Mouse (Mus musculus) heart, postnatal 4 days (tissue): ENCODE measurements around the gene Alox12e. TPM values are rescaled to one million over a fixed set of nuclear protein-coding genes. Genes with fewer than 3 reads are reported as not detected.

Experiments used
- DNase-seq: peaks from one replicate; pipeline ENCODE4 v3.0.0; 2021
- total RNA-seq, 2 experiments: library from RNA; stranded (reverse); gene quantifications; 2 replicates each; pipeline ENCODE4 v1.2.3; 2021

Alox12e gene
- total RNA-seq, 2 experiments from 2014 or later: 0.20 TPM; not detected in 1

- DNase-seq: no peak
These were observed 37.7 kb downstream of the Alox12e start for GRCm38 (mm10) chr11:70284757-70285156.

- no peak for DNase-seq
These were observed 38.8 kb downstream of the Alox12e start for GRCm38 (mm10) chr11:70283666-70284065.

DNA sequence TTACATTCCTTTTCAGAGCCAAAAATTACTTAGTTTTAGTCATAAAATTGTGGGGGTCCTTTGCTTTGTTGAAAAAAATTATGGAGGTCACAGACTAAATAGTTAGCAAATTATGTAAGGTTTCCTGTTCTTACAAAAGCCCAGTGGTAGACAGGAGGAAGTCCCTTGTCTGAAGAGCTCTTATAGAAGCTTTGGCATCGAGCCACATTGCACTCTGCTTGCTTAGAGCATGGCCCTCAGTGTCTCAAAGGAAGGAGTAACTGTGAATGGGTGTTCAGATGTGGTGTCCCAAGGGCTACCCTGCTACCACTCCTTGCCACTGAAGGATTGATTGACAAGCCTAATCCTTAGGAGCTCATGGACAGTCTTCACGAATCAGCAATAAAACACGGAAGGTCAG is 42.0 kb downstream of the Alox12e start:
- peak; percentile 46 for DNase-seq

GRCm38 (mm10) chr11:70278961-70279360 is 43.5 kb downstream of the Alox12e start:
- DNase-seq: no peak

DNA sequence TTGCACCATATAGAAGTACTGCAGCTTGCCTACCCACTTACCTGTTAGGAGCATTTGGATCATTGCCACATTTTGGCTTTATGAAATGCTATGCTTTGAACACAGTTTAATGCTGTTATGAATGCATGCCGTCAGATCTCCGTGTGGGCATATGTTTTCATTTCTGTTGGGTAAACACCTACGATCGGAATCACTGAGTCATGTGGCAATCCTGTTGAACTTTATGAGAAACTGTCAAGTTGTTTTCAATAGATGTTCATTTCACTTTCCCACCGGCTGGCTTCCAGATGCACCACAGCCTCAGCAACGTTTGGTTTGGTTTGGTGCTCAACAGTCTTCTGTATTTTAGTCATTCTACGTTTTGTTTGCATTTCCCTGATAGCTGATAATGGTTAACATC is 50.8 kb downstream of the Alox12e start:
- no peak for DNase-seq

GRCm38 (mm10) chr11:70266405-70266804 is 56.0 kb downstream of the Alox12e start:
- DNase-seq: peak; percentile 69

DNA sequence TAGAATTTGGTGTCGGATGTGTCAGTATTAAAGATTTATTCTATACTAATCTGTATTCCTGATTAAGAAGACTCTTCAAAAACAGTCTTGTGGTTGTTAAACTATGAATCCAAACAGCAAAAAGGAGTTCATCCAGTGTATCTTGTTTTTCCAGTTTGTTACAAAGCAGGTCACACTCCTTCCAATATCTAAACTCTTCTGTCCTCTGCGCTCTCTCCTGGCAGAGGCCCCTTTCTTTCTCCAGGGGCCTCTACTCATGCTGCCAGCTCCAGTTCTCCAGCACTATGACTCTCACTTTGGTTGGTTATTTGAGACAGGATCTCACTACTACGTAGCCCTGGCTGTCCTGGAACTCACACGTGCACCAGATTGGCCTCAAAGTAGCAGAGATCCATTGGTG is 56.6 kb downstream of the Alox12e start:
- no peak for DNase-seq

Other genes with a start within 250 kb of the Alox12e start
- not detected for gene Asgr2, start 230.0 kb downstream of the Alox12e start, total RNA-seq
- gene Mgl2, start 192.3 kb downstream of the Alox12e start, total RNA-seq: under 1 TPM; 0.29 to 0.50 TPM
- under 1 TPM; 0.60 to 0.99 TPM for gene Clec10a, start 166.4 kb downstream of the Alox12e start, total RNA-seq
- under 1 TPM in 1 of 2 experiments, not detected in 1; 0.43 TPM for gene Slc16a11, start 109.9 kb downstream of the Alox12e start, total RNA-seq
- gene Slc16a13, start 101.6 kb downstream of the Alox12e start, total RNA-seq: 1 to 10 TPM; 6.3 to 6.5 TPM
- gene Bcl6b, start 92.8 kb downstream of the Alox12e start, total RNA-seq: 10 to 100 TPM; 47.0 to 53.6 TPM
- gene 0610010K14Rik, start 84.7 kb downstream of the Alox12e start, total RNA-seq: 10 to 100 TPM; 72.3 to 79.4 TPM
- 1 to 10 TPM; 2.4 to 2.6 TPM for gene Gm21988, start 82.8 kb downstream of the Alox12e start, total RNA-seq
- gene Rnasek, start 82.8 kb downstream of the Alox12e start, total RNA-seq: 10 to 100 TPM; 95.8 to 96.1 TPM
- gene Alox12, start 67.3 kb downstream of the Alox12e start, total RNA-seq: 1 to 10 TPM; 2.8 to 3.0 TPM
- under 1 TPM; 0.19 to 0.52 TPM for gene Alox15, start 29.4 kb upstream of the Alox12e start, total RNA-seq
- gene Pelp1, start 87.4 kb upstream of the Alox12e start, total RNA-seq: 10 to 100 TPM; 25.6 to 27.9 TPM
- 10 to 100 TPM; 12.0 to 12.7 TPM for gene Arrb2, start 110.0 kb upstream of the Alox12e start, total RNA-seq
- gene Med11, start 129.3 kb upstream of the Alox12e start, total RNA-seq: 10 to 100 TPM; 12.3 to 13.2 TPM
- 1 to 10 TPM in 1 of 2 experiments, under 1 TPM in 1; 0.92 to 2.0 TPM for gene Zmynd15, start 136.8 kb upstream of the Alox12e start, total RNA-seq
- gene Cxcl16, start 137.4 kb upstream of the Alox12e start, total RNA-seq: 1 to 10 TPM; 6.2 to 6.5 TPM
- 1 to 10 TPM; 1.7 to 2.5 TPM for gene Tm4sf5, start 182.6 kb upstream of the Alox12e start, total RNA-seq
- gene Vmo1, start 192.0 kb upstream of the Alox12e start, total RNA-seq: under 1 TPM in 1 of 2 experiments, not detected in 1; 0.43 TPM
- gene Gltpd2, start 196.6 kb upstream of the Alox12e start, total RNA-seq: not detected
- 100 to 1,000 TPM; 296 TPM for gene Psmb6, start 202.7 kb upstream of the Alox12e start, total RNA-seq
- not detected for gene Gm40193, start 210.3 kb upstream of the Alox12e start, total RNA-seq
- gene Pld2, start 217.4 kb upstream of the Alox12e start, total RNA-seq: 1 to 10 TPM; 8.3 to 9.3 TPM
- 10 to 100 TPM; 38.2 to 42.5 TPM for gene Mink1, start 240.3 kb upstream of the Alox12e start, total RNA-seq